Mouse (Mus musculus): ENCODE data around the gene Krtcap2. TPM values are rescaled to one million over a fixed set of nuclear protein-coding genes. Genes with fewer than 3 reads are reported as not detected.
A peak's percentile ranks its signal among the peaks of the same experiment; 100 is the strongest.

Krtcap2 gene
- 10 to 100 TPM in 7 of 26 experiments, 1 to 10 TPM in 14, under 1 TPM in 2, not detected in 3; 0.41 to 22.2 (median 5.8) TPM for total RNA-seq (2018; cell fraction: chromatin; rRNA removed)
- 10 to 100 TPM; 26.5 to 72.1 (median 41.4) TPM for total RNA-seq (2018; cell fraction: cytosol; rRNA removed)
- 10 to 100 TPM in 16 of 26 experiments, 1 to 10 TPM in 10; 4.8 to 30.8 (median 15.0) TPM for total RNA-seq (2018; cell fraction: nucleus; rRNA removed)
- polyA plus RNA-seq (2018) = 30.5 to 54.3 TPM (median 43.8 TPM) in 3 replicates

DNA sequence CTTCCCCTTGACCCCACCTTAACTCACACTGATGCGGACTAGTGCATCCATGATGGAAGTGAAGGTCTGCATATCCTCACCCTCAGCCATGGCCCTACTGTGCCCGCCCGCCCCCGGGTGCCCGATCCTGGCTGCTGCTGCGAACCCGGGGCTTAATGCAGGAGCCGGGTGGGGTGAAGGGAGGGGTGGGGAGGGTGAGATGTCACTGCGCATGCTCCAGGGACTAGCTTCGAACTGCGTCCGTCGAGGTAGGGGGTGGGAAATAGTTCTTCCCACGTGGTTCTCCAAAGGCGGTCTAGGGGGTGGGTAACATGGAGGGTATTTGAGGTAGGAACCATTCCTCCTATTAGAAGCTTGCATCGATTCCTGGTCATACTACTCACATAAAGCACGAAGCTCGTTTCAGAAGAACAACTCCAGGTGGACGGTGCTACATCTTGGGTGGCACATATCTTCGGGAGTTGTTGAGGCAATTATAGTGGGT is at the start of gene Krtcap2:
Gene Krtcap2 (plus strand): TSS at position 279 of the 484 bp plus-strand sequence.
- Histone ChIP-seq H3K36me3 (ENCODE audit: inconsistent target) (no peaks in the 10 kb centered on the region; the same call in 1 of the 2 replicates), H3K79me2 (ENCODE audit: inconsistent target) (peaks cover 5% of the 10 kb centered on the region; the same call in 1 of the 2 replicates), H3K4me3 (ENCODE audit: inconsistent target) (peak within 1 kb of the TSS; percentile 76), H3K27ac (peak within 1 kb of the TSS; percentile 68)
- 9% methylated on average over 19 of the region's 20 CpGs for WGBS (ENCODE audit: missing documents)

DNA sequence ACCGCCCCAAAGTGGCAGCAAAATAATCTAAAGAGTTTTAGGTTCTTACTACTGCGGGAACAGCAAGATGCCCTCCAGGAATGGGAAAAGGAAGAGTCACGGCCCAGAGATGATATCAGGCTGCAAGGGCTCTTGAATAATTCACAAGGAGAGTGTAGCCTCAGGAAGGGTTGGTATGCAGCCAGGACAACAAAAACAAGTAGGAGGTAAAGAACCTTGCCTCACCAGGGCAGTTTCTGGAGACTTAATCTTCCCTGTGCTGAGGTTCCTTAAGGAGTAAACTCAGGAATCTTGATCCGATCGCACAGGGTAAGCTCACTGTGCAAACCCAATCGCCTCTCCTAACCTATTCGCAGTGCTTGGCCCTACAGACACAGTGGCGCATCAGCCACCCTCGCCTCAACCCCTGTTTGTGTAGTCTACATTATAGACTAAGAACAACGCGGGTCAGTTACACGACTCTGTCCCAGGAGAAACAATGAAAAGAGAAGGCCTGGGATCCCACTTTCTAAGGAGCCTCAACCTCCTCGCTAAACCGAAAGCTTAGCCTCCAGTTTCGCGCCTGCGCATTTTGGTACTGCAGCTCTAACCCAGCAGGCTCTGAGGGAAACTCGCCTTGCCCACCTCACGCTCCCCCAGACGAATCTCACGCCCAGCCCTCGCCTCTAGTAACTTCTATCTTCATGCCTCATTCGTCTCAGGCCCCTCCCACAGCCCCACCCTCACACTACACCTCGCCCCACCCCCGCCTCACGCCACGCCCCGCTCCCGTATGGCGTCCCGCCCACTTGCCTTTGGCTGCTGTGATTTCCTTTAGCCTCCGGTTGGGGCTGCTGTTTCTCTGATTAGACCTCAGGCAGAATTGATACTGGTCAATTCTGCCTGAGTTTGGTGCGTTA is 49.5 kb upstream of the Krtcap2 start:
- WGBS (ENCODE audit: missing documents) = 10% methylated on average over 33 of the region's 33 CpGs
- Histone ChIP-seq H3K79me2 (ENCODE audit: inconsistent target) (no peaks in the 10 kb centered on the region), H3K27ac (peak overlapping the region; percentile 39), H3K36me3 (ENCODE audit: inconsistent target) (no peaks in the 10 kb centered on the region), H3K4me3 (ENCODE audit: inconsistent target) (peak overlapping the region; percentile 39)

DNA sequence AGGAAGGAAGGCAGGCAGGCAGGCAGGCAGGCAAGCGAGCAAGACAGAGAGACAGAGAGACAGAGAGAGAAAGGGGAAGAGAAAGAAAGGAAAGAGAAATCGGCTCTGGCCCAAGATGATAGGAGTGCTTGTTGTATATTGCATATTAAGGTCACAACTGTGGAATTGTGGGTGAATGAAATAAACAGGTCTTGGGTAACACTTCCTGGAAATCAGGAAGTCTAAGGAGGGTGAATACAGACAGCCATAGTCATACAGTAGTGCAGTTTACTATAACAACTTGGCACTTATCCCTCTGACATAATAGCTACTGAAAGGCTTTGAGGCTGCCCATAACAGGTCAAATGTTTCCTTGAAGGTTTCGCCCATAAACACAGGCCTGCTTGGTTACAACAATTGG is 45.9 kb upstream of the Krtcap2 start:
- Histone ChIP-seq H3K27ac (no peak overlapping the region), H3K4me3 (ENCODE audit: inconsistent target) (no peak overlapping the region), H3K36me3 (ENCODE audit: inconsistent target) (peaks cover 10% of the 10 kb centered on the region), H3K79me2 (ENCODE audit: inconsistent target) (peaks cover 22% of the 10 kb centered on the region)
- 41% methylated on average over 3 of the region's 3 CpGs for whole genome bisulfite sequencing (ENCODE audit: missing documents)

DNA sequence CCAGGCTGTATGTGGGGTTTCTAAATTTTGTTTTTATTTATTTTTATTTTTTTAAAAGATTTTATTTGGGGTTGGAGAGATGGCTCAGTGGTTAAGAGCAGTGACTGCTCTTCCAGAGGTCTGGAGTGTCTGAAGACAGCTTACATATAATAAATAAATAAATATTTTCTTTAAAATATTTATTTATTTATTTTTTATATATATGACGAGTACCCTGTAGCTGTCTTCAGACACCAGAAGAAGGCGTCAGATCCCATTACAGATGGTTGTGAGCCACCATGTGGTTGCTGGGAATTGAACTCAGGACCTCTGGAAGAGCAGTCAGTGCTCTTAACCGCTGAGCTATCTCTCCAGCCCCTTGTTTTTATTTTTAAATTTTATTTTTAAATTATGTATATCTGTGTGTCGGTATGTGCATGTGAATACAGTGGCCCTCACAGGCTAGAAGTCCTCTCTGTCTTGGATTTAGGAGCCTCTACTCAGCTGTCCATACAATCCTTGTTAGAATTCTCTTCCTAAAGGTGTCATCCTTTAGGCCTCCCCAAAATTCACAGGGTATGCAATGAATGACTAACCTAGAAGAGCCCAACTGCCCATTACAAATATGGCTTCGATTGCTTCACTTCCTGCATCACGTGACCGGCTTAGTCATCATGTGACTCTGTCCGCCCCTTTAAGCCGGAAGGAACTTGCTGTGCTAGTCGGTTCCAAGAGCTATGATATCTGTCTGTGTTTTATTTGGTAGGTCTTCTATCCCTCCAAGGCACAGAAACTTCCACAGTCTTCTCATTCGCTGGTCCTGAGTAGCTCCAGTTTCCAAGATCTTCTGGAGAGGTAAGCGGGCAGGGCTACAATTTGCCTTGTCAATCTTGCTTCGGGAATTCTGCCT is 43.3 kb upstream of the Krtcap2 start, which contains the start of gene Gba:
Gene Gba (plus strand): TSS at position 676 of the 889 bp plus-strand sequence.
- H3K27ac ChIP-seq = peak within 1 kb of the TSS; percentile 72
- peaks cover 36% of the 10 kb centered on the region for H3K36me3 ChIP-seq (ENCODE audit: inconsistent target)
- peak within 1 kb of the TSS; percentile 80 for H3K4me3 ChIP-seq (ENCODE audit: inconsistent target)
- 23% methylated on average over 12 of the region's 13 CpGs for WGBS (ENCODE audit: missing documents)
- peaks cover 36% of the 10 kb centered on the region for H3K79me2 ChIP-seq (ENCODE audit: inconsistent target)

DNA sequence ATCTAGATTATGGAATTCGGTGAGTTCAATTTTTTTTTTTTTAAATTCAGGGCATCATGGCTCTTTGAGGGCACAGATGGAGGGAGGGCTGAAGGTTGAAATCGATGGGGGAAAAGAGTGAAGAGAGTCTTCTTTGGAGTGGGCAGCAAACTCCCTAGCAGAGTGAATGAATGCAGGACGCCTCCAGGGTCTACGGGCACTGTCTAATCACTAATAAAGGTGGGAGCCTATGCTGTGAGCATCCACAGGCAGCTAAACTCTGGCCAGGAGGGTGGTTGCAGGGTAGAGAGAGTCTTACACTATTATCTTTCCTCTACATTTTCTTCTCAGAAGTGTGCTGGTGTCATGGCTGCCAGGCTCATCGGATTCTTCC is 42.6 kb upstream of the Krtcap2 start:
- peaks cover 42% of the 10 kb centered on the region for H3K36me3 ChIP-seq (ENCODE audit: inconsistent target)
- 38% methylated on average over 5 of the region's 5 CpGs for WGBS (ENCODE audit: missing documents)
- peak overlapping the region; percentile 72 for H3K27ac ChIP-seq
- peak overlapping the region; percentile 80 for H3K4me3 ChIP-seq (ENCODE audit: inconsistent target)
- peaks cover 36% of the 10 kb centered on the region for H3K79me2 ChIP-seq (ENCODE audit: inconsistent target)

DNA sequence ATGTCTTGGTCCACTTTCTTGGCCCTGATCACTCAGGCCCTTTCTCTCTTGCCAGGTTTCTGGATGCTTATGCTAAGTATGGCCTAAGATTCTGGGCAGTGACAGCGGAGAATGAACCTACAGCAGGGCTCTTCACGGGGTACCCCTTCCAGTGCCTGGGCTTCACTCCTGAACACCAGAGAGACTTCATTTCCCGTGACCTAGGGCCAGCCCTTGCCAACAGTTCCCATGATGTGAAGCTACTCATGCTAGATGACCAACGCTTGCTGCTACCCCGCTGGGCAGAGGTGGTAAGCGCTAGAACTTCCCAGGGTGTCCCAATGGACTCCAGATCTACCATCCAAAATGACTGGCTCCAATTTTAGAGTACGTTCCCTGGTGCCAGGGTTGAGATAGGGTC is 39.7 kb upstream of the Krtcap2 start:
- Histone ChIP-seq H3K79me2 (ENCODE audit: inconsistent target) (peaks cover 36% of the 10 kb centered on the region), H3K27ac (no peak overlapping the region), H3K4me3 (ENCODE audit: inconsistent target) (no peak overlapping the region), H3K36me3 (ENCODE audit: inconsistent target) (peaks cover 58% of the 10 kb centered on the region)
- WGBS (ENCODE audit: missing documents) = 97% methylated on average over 7 of the region's 7 CpGs

DNA sequence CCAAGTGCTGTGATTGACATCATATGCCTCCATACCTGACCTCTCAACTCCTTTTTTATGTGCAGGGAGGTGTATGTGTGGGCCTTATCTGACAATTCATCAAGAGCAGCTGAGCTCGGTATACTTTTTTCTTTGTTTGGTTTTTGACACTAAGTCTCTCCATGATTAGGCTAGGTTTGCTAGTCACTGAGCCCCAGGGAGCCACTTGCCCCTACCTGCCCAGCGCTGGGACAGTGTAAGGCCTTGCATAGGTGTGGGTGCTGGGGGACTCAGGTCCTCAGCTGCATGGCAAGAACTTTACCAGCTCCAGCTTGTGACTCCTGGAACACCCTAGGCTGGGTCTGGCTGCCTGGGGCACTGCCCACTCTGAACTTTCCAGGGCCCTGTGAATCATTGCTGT is 39.1 kb upstream of the Krtcap2 start:
- H3K27ac ChIP-seq = no peak overlapping the region
- no peak overlapping the region for H3K4me3 ChIP-seq (ENCODE audit: inconsistent target)
- 85% methylated on average over 2 of the region's 2 CpGs for WGBS (ENCODE audit: missing documents)
- peaks cover 58% of the 10 kb centered on the region for H3K36me3 ChIP-seq (ENCODE audit: inconsistent target)
- peaks cover 36% of the 10 kb centered on the region for H3K79me2 ChIP-seq (ENCODE audit: inconsistent target)

DNA sequence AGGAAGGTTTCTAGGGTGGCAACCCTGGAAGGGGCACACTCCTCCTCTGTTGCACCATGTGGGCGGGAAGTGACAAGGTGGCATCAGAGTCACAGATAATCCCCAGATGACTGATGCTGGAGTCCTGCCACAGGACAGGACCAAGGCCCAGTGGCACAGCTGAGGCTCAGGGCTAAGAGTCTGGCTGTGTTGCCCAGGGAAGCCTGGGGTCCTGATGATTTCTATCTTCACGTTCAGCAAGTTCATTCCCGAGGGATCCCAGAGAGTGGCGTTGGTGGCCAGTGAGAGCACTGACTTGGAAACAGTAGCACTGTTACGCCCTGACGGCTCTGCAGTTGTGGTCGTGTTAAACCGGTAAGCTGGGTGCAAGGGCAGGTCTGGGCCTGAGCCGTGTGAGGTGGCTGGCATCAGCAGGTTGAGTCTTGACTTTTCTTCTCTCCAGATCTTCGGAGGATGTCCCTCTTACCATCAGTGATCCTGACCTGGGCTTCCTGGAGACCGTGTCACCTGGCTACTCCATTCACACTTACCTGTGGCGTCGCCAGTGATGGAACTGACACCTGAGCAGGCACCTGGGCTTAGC is 37.6 kb upstream of the Krtcap2 start:
- peaks cover 58% of the 10 kb centered on the region for H3K36me3 ChIP-seq (ENCODE audit: inconsistent target)
- peaks cover 43% of the 10 kb centered on the region for H3K79me2 ChIP-seq (ENCODE audit: inconsistent target)
- WGBS (ENCODE audit: missing documents) = 96% methylated on average over 13 of the region's 13 CpGs
- no peak overlapping the region for H3K27ac ChIP-seq
- H3K4me3 ChIP-seq (ENCODE audit: inconsistent target) = no peak overlapping the region

DNA sequence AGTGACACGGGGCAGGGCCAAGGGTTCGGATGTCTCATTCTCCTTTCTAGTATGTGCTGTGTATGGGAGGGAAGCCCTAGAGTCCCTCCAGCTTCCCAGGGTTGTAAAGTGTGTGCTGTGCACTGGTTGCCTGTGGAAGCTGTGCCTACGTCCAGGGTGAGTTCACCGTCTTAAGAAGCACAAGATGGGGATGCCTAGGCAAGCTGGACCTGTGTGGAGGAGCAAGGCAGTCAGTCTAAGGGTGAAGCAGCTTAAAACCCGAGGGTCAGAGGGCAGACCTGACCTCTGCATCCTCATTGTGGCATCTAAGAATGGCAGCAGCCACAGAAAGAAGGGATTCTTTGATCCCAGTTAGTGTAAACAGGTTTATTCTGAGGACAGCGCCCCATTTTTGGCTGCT is 37.0 kb upstream of the Krtcap2 start:
- Histone ChIP-seq H3K4me3 (ENCODE audit: inconsistent target) (no peak overlapping the region), H3K36me3 (ENCODE audit: inconsistent target) (peaks cover 58% of the 10 kb centered on the region), H3K27ac (no peak overlapping the region), H3K79me2 (ENCODE audit: inconsistent target) (peaks cover 42% of the 10 kb centered on the region)
- 89% methylated on average over 6 of the region's 6 CpGs for WGBS (ENCODE audit: missing documents)

DNA sequence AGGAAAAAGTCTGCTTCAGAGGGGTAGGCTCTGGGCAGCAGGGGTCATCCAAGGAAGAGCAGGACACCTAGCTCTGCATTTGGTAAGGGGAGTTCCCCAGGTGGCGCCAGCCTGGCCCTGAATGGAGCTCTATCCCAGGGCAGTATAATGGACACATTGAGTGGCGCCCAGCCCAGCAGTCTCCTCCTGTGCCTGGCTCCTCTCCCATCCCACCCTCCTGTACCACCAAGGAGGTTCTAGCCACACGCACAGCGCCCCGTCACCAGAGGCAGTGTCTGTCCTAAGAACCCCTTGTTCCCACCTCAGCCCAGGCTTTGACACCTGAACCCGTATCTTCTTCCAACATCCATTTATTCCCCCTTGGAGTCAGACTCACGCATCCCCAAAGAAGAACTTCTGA is 36.0 kb upstream of the Krtcap2 start:
- no peak overlapping the region for H3K4me3 ChIP-seq (ENCODE audit: inconsistent target)
- H3K27ac ChIP-seq = no peak overlapping the region
- peaks cover 32% of the 10 kb centered on the region for H3K79me2 ChIP-seq (ENCODE audit: inconsistent target)
- 93% methylated on average over 7 of the region's 7 CpGs for WGBS (ENCODE audit: missing documents)
- peaks cover 50% of the 10 kb centered on the region for H3K36me3 ChIP-seq (ENCODE audit: inconsistent target)

DNA sequence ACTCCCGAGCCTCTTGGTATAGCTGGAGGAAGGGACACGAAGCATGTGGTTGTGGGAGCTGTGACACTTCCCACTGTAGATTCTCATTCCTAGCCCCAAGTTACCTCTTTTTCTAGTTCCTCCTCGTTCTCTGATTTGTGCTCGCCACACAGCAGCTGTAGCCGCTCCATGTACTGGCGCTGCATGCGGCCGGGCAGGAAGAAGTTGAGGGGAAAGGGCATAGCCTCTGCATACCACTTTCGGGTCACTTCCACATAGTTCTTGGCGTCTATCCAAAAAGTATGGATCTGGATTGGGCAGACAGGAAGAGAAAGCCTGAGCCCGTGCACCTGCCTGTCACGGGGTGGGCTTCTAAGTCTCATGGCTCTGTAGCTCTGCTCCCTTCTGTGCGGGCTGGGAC is 35.6 kb upstream of the Krtcap2 start:
- peaks cover 46% of the 10 kb centered on the region for H3K36me3 ChIP-seq (ENCODE audit: inconsistent target)
- H3K27ac ChIP-seq = no peak overlapping the region
- WGBS (ENCODE audit: missing documents) = 54% methylated on average over 13 of the region's 13 CpGs
- H3K79me2 ChIP-seq (ENCODE audit: inconsistent target) = peaks cover 27% of the 10 kb centered on the region
- H3K4me3 ChIP-seq (ENCODE audit: inconsistent target) = no peak overlapping the region

DNA sequence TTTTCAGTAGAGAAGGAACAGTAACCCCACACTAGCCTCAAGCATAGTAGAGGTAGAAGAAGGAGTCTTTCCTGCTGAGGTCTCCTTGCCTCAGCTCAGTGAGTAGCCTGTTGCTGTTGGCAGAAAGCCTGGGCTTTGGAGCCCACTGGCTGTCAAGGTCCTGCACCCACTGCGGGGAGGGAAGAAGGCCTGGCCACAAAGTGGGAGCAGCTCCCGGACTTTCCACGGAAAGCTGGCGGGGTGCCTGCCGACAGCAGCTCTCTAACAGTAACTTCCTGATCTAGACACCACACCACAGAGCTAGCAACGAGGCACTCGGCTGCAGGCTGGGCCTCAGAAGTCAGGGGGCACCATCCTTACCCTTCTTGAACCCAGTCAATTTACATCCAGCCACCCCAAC is 35.0 kb upstream of the Krtcap2 start:
- 73% methylated on average over 7 of the region's 7 CpGs for WGBS (ENCODE audit: missing documents)
- Histone ChIP-seq H3K36me3 (ENCODE audit: inconsistent target) (peaks cover 40% of the 10 kb centered on the region), H3K27ac (no peak overlapping the region)

DNA sequence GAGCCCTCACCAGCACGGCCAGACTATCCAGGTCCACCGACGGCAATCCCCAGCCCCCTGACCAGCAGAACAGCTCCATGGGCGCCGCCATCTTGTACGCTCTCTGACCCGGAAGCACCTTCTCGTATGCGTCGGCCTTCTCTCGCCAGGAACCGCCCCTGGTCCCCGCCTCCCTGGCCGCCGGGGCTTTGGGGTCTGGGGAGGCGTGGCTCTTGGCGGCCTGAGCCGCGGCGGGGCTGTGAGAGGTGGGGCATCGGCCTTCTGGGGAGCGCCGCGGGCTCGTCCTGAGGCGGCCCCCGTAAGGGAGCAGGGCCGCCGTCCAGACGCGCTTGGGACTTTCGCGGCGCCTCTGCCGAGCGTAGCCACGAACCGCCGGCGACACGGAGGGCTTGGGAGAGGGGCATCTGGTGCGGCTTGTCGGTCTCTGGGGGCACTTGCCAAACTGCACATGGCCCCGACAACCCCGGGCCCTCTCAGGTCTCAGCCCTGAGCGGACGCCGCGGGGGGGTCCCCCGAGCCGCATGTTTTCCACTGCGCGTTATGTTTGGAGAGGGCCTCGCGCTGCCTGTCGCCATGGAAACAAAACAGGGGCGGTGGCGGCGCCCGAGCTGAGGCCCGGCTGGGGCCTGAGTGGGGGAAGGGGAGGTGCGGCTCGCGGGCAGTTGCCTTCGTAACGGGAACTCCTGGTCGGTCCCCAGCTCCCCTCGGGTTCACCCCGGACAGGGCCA is 31.8 kb upstream of the Krtcap2 start:
- WGBS (ENCODE audit: missing documents) = under 1% methylated on average over 54 of the region's 69 CpGs

More for the DNA sequence above, 35.0 kb upstream of the Krtcap2 start:
- peaks cover 22% of the 10 kb centered on the region for H3K79me2 ChIP-seq (ENCODE audit: inconsistent target)
- no peak overlapping the region for H3K4me3 ChIP-seq (ENCODE audit: inconsistent target)

More for the DNA sequence above, 31.8 kb upstream of the Krtcap2 start:
- Histone ChIP-seq H3K79me2 (ENCODE audit: inconsistent target) (peaks cover 16% of the 10 kb centered on the region), H3K36me3 (ENCODE audit: inconsistent target) (peaks cover 8% of the 10 kb centered on the region; the same call in 1 of the 2 replicates), H3K4me3 (ENCODE audit: inconsistent target) (peak overlapping the region; percentile 98), H3K27ac (peak overlapping the region; percentile 54)
